Mouse (Mus musculus): ENCODE results near the gene Cnnm4.

DNA sequence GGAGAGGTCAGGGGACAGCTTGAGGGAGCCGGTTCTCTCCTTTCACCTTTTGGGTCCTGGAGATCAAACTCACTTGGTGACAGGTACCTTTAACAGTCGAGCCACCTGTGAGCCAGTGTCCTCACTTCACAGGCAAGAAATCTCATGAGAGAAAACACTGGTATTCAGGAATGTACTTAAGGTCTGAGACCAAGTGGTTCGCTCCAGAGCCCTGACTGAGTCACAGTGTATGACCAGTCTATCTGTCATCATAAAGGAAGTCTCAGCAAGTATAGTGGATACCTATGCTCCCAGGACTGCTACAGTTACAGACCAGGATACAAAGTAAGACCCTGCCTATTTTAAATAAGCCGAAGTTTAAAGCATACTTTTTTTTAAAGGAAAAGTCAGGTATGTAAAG, 38.4 kb upstream of the Cnnm4 start:
- TF ChIP-seq CTCF (conservative IDR thresholded peaks at IDR 0.05; ENCODE audit: low read length) (no peak), NANOG (IDR thresholded peaks at IDR 0.05; ENCODE audit: borderline replicate concordance, low read length) (no peak), POU5F1 (IDR thresholded peaks at IDR 0.05; ENCODE audit: borderline replicate concordance, low read length) (no peak)

All from E14TG2a.4 (cell line).